In genomic region chr8:120551677-120551980, GRCm38 (mm10) we compare ENCODE assay signal across 11 mouse cellular contexts. TPM values are rescaled to one million over a fixed set of nuclear protein-coding genes. Genes with fewer than 3 reads are reported as not detected.
A peak's percentile ranks its signal among the peaks of the same experiment; 100 is the strongest.
DNase-seq lines count a peak whose midpoint lies in the region; ATAC-seq and TF ChIP-seq lines count a peak whose summit lies in the region.
"Had no signal": no experiment of that assay in that cellular context is flagged by ENCODE, and none has a peak within 500 bp of the region (broad histone marks: within the 10 kb centered on the region; RNA-seq: fewer than 3 reads in every experiment).

No protein-coding gene starts in this region.

- ATAC-seq in hindbrain, embryonic 14.5 days (ENCODE audit: low FRiP score) = no peak
- ATAC-seq in stomach, postnatal 0 days (ENCODE audit: low FRiP score, low TSS enrichment) = no peak

- H3K4me3 ChIP-seq in cerebellum, adult 2 months (replicated peaks; ENCODE audit: insufficient read depth, low read depth, low read length) = no peak overlapping the region
- no peak overlapping the region for H3K4me3 ChIP-seq in left cerebral cortex, adult 2 months
- H3K4me3 ChIP-seq in hindbrain, embryonic 14.5 days (replicated peaks; ENCODE audit: low read length) = no peak overlapping the region
- H3K4me3 ChIP-seq in stomach, postnatal 0 days (ENCODE audit: low read depth, low read length) = no peak overlapping the region

- H3K9ac ChIP-seq in hindbrain, embryonic 14.5 days = no peak overlapping the region
- no peak overlapping the region for H3K9ac ChIP-seq in stomach, postnatal 0 days (ENCODE audit: low read length)
- H3K9ac ChIP-seq: liver, embryonic 14.5 days had no signal

- H3K4me1 ChIP-seq in cerebellum, adult 2 months (ENCODE audit: control insufficient read depth, insufficient read depth, low read length) = peaks cover 91% of the 10 kb centered on the region
- H3K4me1 ChIP-seq in hindbrain, embryonic 14.5 days (replicated peaks; ENCODE audit: control insufficient read depth, insufficient read depth, low read length) = peaks cover 80% of the 10 kb centered on the region
- H3K4me1 ChIP-seq in stomach, postnatal 0 days (replicated peaks; ENCODE audit: control insufficient read depth, insufficient read depth) = peaks cover 5% of the 10 kb centered on the region; the same call in 1 of the 2 replicates

- H3K27ac ChIP-seq in cerebellum, adult 2 months (ENCODE audit: insufficient read depth, low read length) = peak overlapping the region; percentile 99
- peak overlapping the region; percentile 69 for H3K27ac ChIP-seq in left cerebral cortex, adult 2 months
- H3K27ac ChIP-seq in hindbrain, embryonic 14.5 days = peak overlapping the region; percentile 89
- no peak overlapping the region for H3K27ac ChIP-seq in stomach, postnatal 0 days (replicated peaks)
- H3K27ac ChIP-seq: kidney, postnatal 0 days; liver, embryonic 14.5 days had no signal

- no peak for TF ChIP-seq POLR2A in cerebellum, adult 2 months (IDR thresholded peaks at IDR 0.05; ENCODE audit: borderline replicate concordance, insufficient read depth, low read length)

- peak in 1 of 2 experiments; percentile 49 for DNase-seq in cerebellum, adult 2 months
- DNase-seq in cerebellum, adult 11 months = no peak
- DNase-seq in left cerebral cortex, adult 2 months (ENCODE audit: extremely low spot score in 1 of 2, low spot score in 2 of 2) = no peak
- DNase-seq in left cerebral cortex, adult 9 months (ENCODE audit: low spot score in 2 of 2) = no peak
- no peak for DNase-seq in hindbrain, embryonic 14.5 days (ENCODE audit: low spot score)
- DNase-seq in stomach, postnatal 0 days (ENCODE audit: low spot score) = no peak
- no peak for DNase-seq in frontal cortex, postnatal 14 days (ENCODE audit: low spot score in 2 of 2)
- no peak for DNase-seq in retina, embryonic 14.5 days (ENCODE audit: low spot score)
- DNase-seq: B cell, adult 2 months had no signal

- no peaks in the 10 kb centered on the region for H3K9me3 ChIP-seq in hindbrain, embryonic 14.5 days (ENCODE audit: control insufficient read depth, low read length)
- H3K9me3 ChIP-seq in stomach, postnatal 0 days (ENCODE audit: control insufficient read depth, low read length) = no peaks in the 10 kb centered on the region

- H3K27me3 ChIP-seq in cerebellum, adult 2 months (ENCODE audit: control insufficient read depth, insufficient read depth, low read length) = no peaks in the 10 kb centered on the region
- H3K27me3 ChIP-seq in hindbrain, embryonic 14.5 days (ENCODE audit: control insufficient read depth, insufficient read depth, low read length) = no peaks in the 10 kb centered on the region
- no peaks in the 10 kb centered on the region for H3K27me3 ChIP-seq in stomach, postnatal 0 days (ENCODE audit: control insufficient read depth, insufficient read depth, low read length)

- no peaks in the 10 kb centered on the region; the same call in 1 of the 2 replicates for H3K36me3 ChIP-seq in hindbrain, embryonic 14.5 days (replicated peaks; ENCODE audit: control insufficient read depth, insufficient read depth)
- H3K36me3 ChIP-seq in stomach, postnatal 0 days (ENCODE audit: control insufficient read depth, insufficient read depth, low read length) = no peaks in the 10 kb centered on the region; the same call in 1 of the 2 replicates

- intact Hi-C loops in left cerebral cortex, adult 2 months (cut with DNase I) = no loop called here

- WGBS in cerebellum, adult 2 months = 44% methylated on average over 3 of the region's 3 CpGs
- 86% methylated on average over 3 of the region's 3 CpGs for WGBS in hindbrain, embryonic 14.5 days
- 92% methylated on average over 3 of the region's 3 CpGs for WGBS in stomach, postnatal 0 days

- no peak overlapping the region for H3K4me2 ChIP-seq in hindbrain, embryonic 14.5 days (replicated peaks)
- H3K4me2 ChIP-seq in stomach, postnatal 0 days (replicated peaks; ENCODE audit: low read depth) = no peak overlapping the region

- no peak for TF ChIP-seq CTCF in cerebellum, adult 2 months (IDR thresholded peaks at IDR 0.05; ENCODE audit: borderline replicate concordance, insufficient read depth, low read depth, low read length)
- no peak for TF ChIP-seq CTCF in left cerebral cortex, adult 2 months (IDR thresholded peaks at IDR 0.05)
- 0 out of 2 replicates have a peak, but pooled peaks have one; percentile 15 for TF ChIP-seq CTCF in stomach, postnatal 0 days (IDR thresholded peaks at IDR 0.05; ENCODE audit: low read depth)

- no peak for TF ChIP-seq EP300 in stomach, postnatal 0 days (optimal IDR thresholded peaks at IDR 0.05)

RNA-seq across cellular contexts. Expression of gene Gins2, which starts 37.5 kb away (rescaled TPM):
- polyA plus RNA-seq in cerebellum, adult 2 months (2012; rRNA removed) = 2.1 and 2.5 TPM in 2 replicates
- total RNA-seq in left cerebral cortex, adult 2 months (2021) = 1 to 10 TPM; 1.0 to 2.9 TPM
- polyA plus RNA-seq in hindbrain, embryonic 14.5 days (2014; fragmentation: Nextera tagmentation; extraction: Ambion mirVana) = 17.5 and 18.2 TPM in 2 replicates
- 31.0 and 35.5 TPM in 2 replicates for polyA plus RNA-seq in stomach, postnatal 0 days (2015; fragmentation: Nextera tagmentation; extraction: Ambion mirVana)
